Mouse (Mus musculus): ENCODE results near the gene Igll1.

GRCm38 (mm10) chr16:16870617-16871331 is 7.0 kb upstream of the Igll1 start, which contains the start of the genes Top3b and Vpreb1:
- TF ChIP-seq CTCF (IDR thresholded peaks at IDR 0.05; ENCODE audit: control insufficient read depth, insufficient read depth, low read length) (peak; percentile 14; the same call in 1 of the 2 replicates), POLR2A (IDR thresholded peaks at IDR 0.05; ENCODE audit: borderline replicate concordance, control insufficient read depth, low read depth, low read length) (peak; percentile 84; the same call in 1 of the 2 replicates)

Data from bone marrow, adult 2 months (tissue).